Mouse (Mus musculus): ENCODE measurements around the gene Ang6. TPM values are rescaled to one million over a fixed set of nuclear protein-coding genes. Genes with fewer than 3 reads are reported as not detected.
"Not testable (repeated sequence)": the region's sequence is repeated elsewhere in the genome, so short reads cannot be mapped to it uniquely, and the experiment has no call there.

Gene Ang6
- not detected in 2 replicates for total RNA-seq (2017)

- ATAC-seq (replicated peaks in 1 of 2; ENCODE audit: insufficient read depth in 1 of 2, low FRiP score in 2 of 2, low TSS enrichment in 1 of 2, low read depth in 1 of 2, poor library complexity in 2 of 2, severe bottlenecking in 2 of 2) = no peak
Observed at GRCm38 (mm10) chr14:44002169-44002568, at the start of gene Ang6. Gene Ang6, minus strand, starts transcription at chr14:44002269.

DNA sequence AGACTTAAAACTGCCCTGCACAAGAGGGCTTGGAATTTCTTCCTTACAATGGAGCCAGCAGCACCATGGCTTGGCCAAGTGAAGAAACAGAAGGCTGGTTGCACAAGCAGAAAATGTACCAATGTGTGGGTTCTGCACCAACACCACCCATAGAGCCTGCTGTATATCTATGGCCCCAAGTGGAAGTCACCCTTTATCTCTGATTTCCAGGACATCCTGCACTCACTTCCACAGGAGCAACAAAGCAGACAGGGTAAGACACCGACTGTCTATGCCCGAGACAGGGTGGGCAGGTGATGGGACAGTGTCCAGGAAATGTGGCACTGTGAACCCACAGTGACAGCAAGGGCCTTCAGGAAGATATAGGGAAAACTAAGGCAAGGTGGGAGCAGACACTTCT, 44.5 kb upstream of the Ang6 start:
- ATAC-seq (replicated peaks in 1 of 2; ENCODE audit: insufficient read depth in 1 of 2, low FRiP score in 2 of 2, low TSS enrichment in 1 of 2, low read depth in 1 of 2, poor library complexity in 2 of 2, severe bottlenecking in 2 of 2) = not testable (repeated sequence)

- not testable (repeated sequence) for ATAC-seq (replicated peaks in 1 of 2; ENCODE audit: insufficient read depth in 1 of 2, low FRiP score in 2 of 2, low TSS enrichment in 1 of 2, low read depth in 1 of 2, poor library complexity in 2 of 2, severe bottlenecking in 2 of 2)
Observed at GRCm38 (mm10) chr14:44031828-44032227, 29.8 kb upstream of the Ang6 start.

GRCm38 (mm10) chr14:44009686-44010085, 7.6 kb upstream of the Ang6 start:
- ATAC-seq (replicated peaks in 1 of 2; ENCODE audit: insufficient read depth in 1 of 2, low FRiP score in 2 of 2, low TSS enrichment in 1 of 2, low read depth in 1 of 2, poor library complexity in 2 of 2, severe bottlenecking in 2 of 2) = peak; percentile 72 to 80

DNA sequence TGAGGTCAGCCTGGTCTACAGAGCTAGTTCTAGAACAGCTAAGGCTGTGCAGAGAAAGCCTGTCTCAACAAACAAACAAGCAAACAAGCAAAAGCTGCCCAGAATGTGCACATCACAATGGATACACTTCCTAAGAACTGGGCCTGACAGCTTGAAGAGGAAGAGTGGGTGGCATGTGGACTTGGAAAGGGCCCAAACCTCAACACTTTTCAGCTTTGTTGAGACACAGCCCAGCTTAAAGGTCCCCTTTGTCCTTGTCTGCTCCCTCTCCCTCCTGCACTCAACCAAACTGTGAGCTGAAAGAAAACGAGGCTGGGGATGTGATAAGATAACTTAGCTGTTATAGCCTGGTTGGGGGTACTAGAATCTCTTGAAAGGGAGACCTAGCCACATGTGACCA, 6.0 kb upstream of the Ang6 start:
- peak; percentile 59 to 66 for ATAC-seq (replicated peaks in 1 of 2; ENCODE audit: insufficient read depth in 1 of 2, low FRiP score in 2 of 2, low TSS enrichment in 1 of 2, low read depth in 1 of 2, poor library complexity in 2 of 2, severe bottlenecking in 2 of 2)

- ATAC-seq (replicated peaks in 1 of 2; ENCODE audit: insufficient read depth in 1 of 2, low FRiP score in 2 of 2, low TSS enrichment in 1 of 2, low read depth in 1 of 2, poor library complexity in 2 of 2, severe bottlenecking in 2 of 2) = no peak
Observed at GRCm38 (mm10) chr14:44001600-44001999, 469 bp downstream of the Ang6 start.

GRCm38 (mm10) chr14:43998455-43999000, 3.5 kb downstream of the Ang6 start:
- peak; percentile 95 for ATAC-seq (replicated peaks in 1 of 2; ENCODE audit: insufficient read depth in 1 of 2, low FRiP score in 2 of 2, low TSS enrichment in 1 of 2, low read depth in 1 of 2, poor library complexity in 2 of 2, severe bottlenecking in 2 of 2)

GRCm38 (mm10) chr14:43987404-43987803, 14.7 kb downstream of the Ang6 start:
- peak; percentile 86 to 87 for ATAC-seq (replicated peaks in 1 of 2; ENCODE audit: insufficient read depth in 1 of 2, low FRiP score in 2 of 2, low TSS enrichment in 1 of 2, low read depth in 1 of 2, poor library complexity in 2 of 2, severe bottlenecking in 2 of 2)

GRCm38 (mm10) chr14:43986147-43986546, 15.9 kb downstream of the Ang6 start:
- ATAC-seq (replicated peaks in 1 of 2; ENCODE audit: insufficient read depth in 1 of 2, low FRiP score in 2 of 2, low TSS enrichment in 1 of 2, low read depth in 1 of 2, poor library complexity in 2 of 2, severe bottlenecking in 2 of 2) = no peak

- ATAC-seq (replicated peaks in 1 of 2; ENCODE audit: insufficient read depth in 1 of 2, low FRiP score in 2 of 2, low TSS enrichment in 1 of 2, low read depth in 1 of 2, poor library complexity in 2 of 2, severe bottlenecking in 2 of 2) = peak; percentile 80 to 89
Observed at GRCm38 (mm10) chr14:43983897-43984296, 18.2 kb downstream of the Ang6 start.

DNA sequence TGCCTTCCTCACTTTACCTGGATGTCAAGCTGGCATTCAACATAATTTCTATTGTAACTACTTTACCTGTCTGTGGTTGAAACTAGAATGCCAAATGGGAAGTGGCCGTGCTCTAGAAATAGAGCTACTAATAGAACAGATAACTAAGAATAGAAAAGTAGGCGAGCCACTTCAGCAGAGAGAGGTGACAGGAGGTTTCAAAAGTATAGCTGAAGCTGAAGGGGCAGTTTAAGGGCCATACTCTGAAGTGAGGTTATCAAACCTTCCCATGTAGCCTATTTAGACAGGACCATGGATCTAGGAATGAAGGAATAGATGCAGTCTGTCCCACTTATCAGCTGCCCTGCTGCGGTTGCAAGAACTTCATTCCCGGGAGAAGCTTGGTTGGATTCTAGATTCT, 18.6 kb downstream of the Ang6 start:
- no peak for ATAC-seq (replicated peaks in 1 of 2; ENCODE audit: insufficient read depth in 1 of 2, low FRiP score in 2 of 2, low TSS enrichment in 1 of 2, low read depth in 1 of 2, poor library complexity in 2 of 2, severe bottlenecking in 2 of 2)

DNA sequence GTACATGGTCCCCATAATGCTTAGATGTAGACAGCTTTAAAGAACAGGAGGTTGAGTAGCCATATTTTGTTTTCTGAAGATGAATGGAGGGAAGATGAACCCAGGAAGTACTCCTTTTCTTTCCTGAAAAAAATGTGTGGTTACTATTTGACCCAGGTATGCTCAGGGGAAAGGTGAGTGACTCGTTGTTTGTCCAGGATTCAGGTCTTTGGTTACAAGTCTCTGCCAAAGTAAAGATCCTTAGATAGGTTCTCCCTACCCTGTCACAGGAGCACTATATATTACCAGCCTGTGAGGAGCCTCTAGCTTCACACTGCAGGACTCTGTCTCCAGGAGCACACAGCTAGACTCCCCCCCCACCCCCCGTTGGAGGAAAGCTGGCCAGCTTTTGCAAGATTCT, 45.3 kb downstream of the Ang6 start, which contains the start of gene Ang5:
Ang5 (plus strand) TSS at position 301 of the 400 bp plus-strand sequence.
- not testable (repeated sequence) for ATAC-seq (replicated peaks in 1 of 2; ENCODE audit: insufficient read depth in 1 of 2, low FRiP score in 2 of 2, low TSS enrichment in 1 of 2, low read depth in 1 of 2, poor library complexity in 2 of 2, severe bottlenecking in 2 of 2)

DNA sequence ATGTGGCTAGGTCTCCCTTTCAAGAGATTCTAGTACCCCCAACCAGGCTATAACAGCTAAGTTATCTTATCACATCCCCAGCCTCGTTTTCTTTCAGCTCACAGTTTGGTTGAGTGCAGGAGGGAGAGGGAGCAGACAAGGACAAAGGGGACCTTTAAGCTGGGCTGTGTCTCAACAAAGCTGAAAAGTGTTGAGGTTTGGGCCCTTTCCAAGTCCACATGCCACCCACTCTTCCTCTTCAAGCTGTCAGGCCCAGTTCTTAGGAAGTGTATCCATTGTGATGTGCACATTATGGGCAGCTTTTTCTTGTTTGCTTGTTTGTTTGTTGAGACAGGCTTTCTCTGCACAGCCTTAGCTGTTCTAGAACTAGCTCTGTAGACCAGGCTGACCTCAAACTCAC, 47.0 kb downstream of the Ang6 start:
- peak; percentile 52 to 59; a peak in 3 of 4 replicates for ATAC-seq (replicated peaks in 1 of 2; ENCODE audit: insufficient read depth in 1 of 2, low FRiP score in 2 of 2, low TSS enrichment in 1 of 2, low read depth in 1 of 2, poor library complexity in 2 of 2, severe bottlenecking in 2 of 2)

GRCm38 (mm10) chr14:43953382-43953781, 48.7 kb downstream of the Ang6 start:
- ATAC-seq (replicated peaks in 1 of 2; ENCODE audit: insufficient read depth in 1 of 2, low FRiP score in 2 of 2, low TSS enrichment in 1 of 2, low read depth in 1 of 2, poor library complexity in 2 of 2, severe bottlenecking in 2 of 2) = peak; percentile 59 to 75; a peak in 3 of 4 replicates

Other genes with a start within 250 kb of the Ang6 start
- not detected in 2 replicates for gene Gm8180, start 217.5 kb downstream of the Ang6 start, total RNA-seq (2017)
- 0.89 and 26.4 TPM in 2 replicates for gene Ear1, start 126.8 kb downstream of the Ang6 start, total RNA-seq (2017)
- not detected in 2 replicates for gene Ear10, start 78.7 kb downstream of the Ang6 start, total RNA-seq (2017)
- 7.8 and 17.5 TPM in 2 replicates for gene Gm8113, start 76.9 kb downstream of the Ang6 start, total RNA-seq (2017)
- gene Ang5, start 45.2 kb downstream of the Ang6 start, total RNA-seq (2017) = not detected in 2 replicates
- gene Ear2, start 100.4 kb upstream of the Ang6 start, total RNA-seq (2017) = 31.6 and 48.0 TPM in 2 replicates
- not detected in 2 replicates for gene Gm3327, start 121.6 kb upstream of the Ang6 start, total RNA-seq (2017)
- not detected in 2 replicates for gene Gm8212, start 195.4 kb upstream of the Ang6 start, total RNA-seq (2017)
- not detected in 2 replicates for gene 4930503E14Rik, start 211.0 kb upstream of the Ang6 start, total RNA-seq (2017)

All from hematopoietic stem cell, adult 5-6 weeks (primary cell).